Mouse (Mus musculus) right cerebral cortex, adult 2 months (tissue): Measurements from ENCODE around the gene Dcn.
A peak's percentile ranks its signal among the peaks of the same experiment; 100 is the strongest.

ENCODE experiments used
- DNase-seq, 2 experiments: peaks; one replicate each; pipeline ENCODE4 v3.0.0; 2021 to 2022; ENCODE audit warnings: low spot score in 2 of 2

The Dcn gene

DNA sequence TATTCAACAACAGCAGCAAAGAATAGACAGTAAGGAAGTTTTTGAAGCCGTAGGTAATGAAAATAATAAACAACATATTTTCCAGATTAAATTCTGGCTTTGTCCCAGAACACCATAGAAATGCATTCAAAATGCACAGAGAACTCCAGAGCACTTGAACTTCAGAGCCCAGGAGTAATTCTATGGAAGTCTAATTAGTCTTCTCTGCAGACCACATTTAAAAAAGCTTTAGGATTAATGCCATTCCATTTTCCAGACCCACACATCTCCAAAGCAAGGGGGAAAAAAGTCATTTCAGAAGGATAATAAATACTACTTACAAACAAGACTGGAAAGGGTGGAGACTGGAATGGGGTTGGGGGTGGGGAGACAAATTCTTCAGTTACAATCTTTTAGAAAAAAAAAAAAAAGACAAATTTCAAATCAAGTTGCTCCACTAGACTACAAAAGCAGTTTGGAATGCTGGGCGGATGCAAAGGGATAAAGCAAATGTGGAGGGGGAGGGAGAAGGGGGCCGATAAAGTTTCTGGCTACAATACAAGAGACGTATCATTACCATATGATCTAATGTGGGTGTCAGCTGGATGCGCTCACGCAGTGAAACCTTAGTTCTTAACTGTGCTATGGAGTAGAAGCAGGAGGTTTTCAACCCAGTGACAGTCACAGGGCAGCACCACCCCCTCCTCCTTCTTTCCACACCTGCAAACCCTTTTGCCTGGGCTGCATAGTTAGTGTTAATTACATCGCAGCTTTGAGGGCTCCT lies at the start of gene Dcn:
Gene Dcn (plus strand): TSS at position 606 of the 763 bp plus-strand sequence.
- peak; percentile 5 for DNase-seq

DNA sequence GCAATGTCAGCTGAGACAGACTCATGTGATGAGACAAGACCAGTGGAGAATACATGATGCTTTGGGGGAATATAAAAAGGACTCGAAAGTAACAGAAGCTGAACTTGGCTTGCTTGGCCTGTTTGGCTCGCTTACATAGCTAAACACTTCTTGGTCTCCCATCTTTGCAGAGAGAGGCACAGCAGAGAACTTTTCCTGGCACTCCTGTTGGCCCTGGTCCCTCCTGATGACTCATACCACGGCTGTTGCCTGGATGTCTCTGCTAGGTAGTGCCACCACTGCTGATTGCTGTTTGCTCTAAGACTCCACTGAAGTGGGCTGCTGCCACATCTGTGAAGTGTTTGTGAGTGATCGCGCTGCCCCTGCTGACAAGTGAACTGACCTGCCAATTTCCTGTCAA lies 42.7 kb upstream of the Dcn start:
- peak; percentile 41 to 48 for DNase-seq

DNA sequence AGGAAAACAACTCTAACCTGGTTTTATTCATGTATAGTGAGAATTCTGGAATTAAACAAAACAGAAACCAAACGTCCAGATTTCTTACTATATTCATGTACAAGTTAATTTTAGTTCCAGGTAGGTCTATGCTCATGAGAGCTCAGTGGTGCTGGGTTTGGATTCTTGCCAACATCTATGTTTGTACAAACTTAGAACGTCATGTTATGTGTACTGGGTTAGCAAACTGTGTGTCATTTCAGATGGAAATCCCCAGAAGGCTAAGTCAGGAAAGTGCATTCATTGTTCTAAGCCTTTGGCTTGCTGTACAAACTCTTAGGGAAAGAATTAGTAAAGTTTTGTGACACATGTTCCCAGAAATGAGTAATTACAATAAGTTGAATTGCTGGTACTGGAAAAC lies 37.1 kb upstream of the Dcn start:
- no peak for DNase-seq

DNA sequence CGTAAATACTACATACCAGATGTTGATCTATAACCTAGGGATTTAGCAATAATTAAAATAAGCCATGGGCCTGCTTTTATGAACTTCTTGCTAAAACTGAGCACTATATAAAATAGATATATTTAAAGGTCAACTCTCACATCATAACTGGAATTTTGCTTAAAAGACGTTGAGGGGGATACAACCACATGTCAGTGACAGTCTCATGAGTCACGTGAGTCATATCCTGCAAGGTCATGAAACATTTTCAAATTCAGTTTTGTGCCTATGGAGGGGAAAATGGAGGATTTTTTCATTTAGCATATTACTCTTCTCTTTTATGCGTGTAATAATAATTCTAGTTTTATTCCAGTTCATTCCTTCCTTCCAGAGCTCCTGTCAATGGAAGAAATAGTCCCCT lies 32.9 kb upstream of the Dcn start:
- no peak for DNase-seq

DNA sequence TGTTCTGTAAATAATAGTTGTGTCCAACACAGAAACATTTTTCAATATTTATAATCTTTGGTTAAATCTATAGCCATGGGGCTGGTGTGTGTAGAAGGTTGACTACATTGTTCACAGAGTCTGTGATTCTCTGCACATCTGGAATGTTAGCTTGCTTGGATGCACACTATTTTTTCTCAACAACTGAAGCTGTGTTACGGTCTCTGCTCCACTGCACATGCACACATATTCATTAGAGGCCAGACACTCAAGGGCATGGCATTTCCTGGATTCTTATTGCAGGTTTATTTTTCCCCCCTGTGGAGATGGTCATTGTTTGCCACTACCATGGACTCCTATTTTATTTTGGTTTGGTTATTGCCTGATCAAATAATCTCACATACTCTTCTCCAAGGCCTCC lies 26.5 kb upstream of the Dcn start:
- no peak for DNase-seq

DNA sequence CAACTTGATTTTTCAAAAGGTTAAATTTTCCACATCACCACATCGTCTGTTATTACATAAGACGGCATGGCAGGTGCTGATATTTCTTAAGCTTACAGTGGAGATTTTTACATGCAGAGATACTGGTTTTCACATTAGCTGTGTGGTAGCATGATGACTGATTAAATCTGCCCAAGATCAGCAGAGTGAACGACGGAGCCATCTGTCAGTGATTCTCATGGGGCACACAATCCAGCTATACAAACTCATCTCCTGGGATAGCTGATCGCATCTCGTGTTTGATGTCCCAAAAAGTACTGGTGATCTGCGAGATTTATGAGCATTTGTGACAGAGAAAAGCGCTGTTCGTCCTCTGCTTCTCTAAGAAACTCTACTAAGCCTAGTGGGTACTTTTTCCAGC lies 25.9 kb upstream of the Dcn start:
- no peak for DNase-seq

DNA sequence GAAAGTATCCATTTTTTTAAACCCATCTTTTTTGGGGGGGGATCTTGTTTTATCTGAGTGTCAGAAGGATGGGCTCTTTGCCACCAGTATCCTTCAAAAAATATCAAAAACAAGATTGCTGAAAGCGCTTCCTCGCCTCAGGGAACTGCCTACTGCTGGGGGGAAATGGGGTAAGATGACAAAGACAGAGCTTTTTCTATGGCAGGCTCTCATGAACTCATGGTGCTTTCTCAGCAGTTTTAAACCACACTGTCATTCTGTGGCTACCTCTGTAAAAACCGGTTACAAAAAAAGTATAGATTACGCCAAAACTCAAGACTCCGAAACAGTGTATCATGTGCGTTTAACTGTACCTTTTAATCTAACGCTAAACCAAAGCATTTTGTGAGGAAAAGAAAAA lies 22.4 kb upstream of the Dcn start:
- DNase-seq = no peak

DNA sequence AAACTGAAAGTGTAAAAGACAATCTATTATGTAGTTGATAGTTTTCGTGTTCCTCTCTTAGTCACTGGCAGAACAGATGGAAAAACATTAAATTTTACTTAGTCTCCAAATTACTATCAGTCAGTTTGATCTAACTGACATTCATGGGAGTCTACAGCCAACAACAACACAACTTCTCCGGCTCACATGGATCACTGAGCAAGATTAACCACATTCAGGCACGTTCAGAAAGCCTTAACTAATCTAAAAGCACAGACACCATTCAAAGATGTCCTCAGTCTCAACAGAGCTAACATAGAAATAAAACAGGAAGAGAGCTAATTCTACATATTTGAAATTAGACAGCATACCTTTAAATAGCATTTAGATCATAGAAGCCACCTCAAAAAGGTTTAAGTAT lies 12.6 kb upstream of the Dcn start:
- no peak for DNase-seq

DNA sequence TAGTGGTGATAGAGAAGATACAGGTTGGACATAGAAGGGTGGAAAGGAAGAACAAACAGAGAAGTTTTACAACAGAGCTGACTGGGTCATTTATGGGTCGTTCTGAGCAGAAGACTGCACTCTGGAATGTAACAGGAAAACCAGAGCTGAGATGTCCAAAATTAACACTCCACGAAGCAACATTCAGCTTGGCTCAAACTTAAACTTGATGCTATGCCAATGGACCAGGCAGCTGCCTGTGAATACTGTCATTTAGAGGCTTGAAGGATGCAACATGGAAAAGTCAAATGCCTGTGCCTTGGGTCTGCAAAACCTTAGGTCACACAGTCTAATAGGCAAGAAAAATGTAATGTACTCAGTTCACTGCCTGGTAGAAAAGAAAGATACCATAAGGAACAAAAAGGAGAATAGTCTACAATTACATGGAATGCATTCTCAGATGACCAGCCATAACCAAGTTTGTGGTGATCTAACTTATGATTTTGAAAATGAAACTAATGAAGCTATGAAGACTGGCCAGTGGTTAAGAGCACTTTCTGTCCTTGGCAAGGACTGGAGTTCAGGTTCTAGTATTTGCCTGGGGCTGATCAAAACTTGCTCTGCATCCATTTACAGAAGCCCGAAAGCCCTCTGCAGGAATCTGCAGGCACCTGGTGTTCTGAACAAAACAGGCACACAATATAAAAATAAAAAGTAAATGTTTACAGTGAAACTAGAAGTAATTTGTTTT lies 9.8 kb upstream of the Dcn start:
- no peak for DNase-seq

DNA sequence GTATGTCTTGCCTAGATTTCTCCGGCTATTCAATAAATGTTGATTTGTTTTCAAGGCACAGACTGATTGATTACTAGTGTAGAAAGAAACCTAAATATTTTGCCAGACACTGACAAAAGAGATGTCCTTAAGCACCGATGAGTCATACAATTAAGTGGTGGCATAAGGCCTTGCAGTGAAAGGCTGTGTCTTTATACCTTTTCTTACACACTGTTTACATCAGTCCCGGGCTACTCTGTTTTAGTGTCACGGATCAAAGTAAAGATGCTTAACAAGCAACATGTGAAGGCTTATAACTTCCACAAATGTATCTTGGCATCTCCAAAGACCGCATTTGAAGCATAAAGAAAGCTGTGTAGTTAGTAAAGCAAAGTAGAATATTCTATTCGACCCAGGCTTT lies 3.9 kb upstream of the Dcn start:
- DNase-seq = no peak

DNA sequence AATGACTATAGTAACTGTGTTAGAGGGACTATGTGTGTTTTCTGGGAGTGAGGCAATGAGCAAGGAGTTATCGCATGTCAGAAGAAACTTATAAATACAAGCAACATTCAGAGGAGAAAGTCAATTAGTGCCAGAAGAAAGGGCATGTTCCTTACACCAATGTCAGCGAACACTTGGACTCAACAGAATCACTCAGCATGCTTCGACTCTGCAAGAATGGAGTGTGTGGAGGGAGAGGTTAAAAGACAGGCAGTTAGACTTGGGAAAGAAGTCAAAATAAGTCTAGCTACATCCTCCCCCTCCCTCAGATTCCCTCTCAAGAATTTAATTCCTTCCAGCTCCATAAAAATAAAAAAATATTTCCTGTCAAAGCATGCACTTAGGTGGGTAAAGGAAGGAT lies 1.1 kb upstream of the Dcn start:
- DNase-seq = no peak

DNA sequence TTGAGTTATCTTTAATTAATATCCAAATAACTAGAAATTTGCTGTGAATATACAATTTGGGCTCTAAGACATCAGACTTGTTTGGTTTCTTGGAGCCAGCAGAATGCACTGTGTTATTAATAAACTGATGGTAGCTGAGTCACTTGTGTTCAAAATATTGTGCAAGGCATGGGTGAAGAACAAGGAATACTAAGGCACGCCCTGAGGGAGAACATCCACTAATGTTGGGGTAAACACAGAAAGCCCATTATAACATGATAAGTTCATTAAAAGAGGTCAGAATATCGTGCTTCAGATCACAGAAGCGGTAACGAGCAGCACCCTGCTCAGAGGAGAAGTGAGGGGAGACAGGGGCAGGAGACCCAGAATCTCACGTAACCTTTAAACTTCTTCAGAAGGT lies 2.7 kb downstream of the Dcn start:
- no peak for DNase-seq

DNA sequence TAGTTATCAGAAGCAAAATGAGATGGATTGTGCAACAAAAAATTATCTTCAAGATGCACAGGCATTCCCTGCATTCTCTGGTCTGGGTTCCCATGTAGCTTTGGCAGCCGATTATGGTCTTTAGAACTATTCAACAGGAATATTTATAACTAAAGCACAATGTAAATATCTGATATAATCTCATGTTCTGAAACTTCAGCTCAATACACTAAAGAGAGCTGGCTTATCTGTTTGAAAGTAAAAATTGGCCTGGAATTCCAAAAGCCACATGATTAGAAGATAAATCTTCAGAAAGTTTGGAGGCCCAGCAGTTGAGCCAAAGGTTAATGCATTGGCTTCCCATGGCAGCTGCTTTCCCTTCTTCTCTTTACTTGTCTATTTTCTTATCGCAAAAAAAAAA lies 4.6 kb downstream of the Dcn start:
- DNase-seq = no peak

DNA sequence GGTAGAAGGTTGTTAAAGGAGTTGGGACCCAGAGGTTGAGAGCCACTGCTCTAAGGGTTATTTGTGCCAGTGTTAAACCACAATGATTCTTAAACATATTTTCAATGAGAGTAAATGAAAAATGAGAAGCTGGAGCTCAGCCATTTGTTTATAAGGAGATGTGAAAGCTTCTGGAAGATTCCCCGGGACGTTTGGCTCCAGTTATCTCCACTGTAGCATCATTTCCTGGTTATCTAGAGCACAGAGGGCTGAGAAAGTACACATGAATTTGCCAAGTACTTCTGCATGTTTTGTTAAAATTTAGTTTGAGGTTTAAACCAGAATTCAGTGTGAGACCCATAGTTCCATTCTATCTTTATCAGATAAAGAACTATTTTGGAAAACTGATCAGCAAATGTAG lies 5.7 kb downstream of the Dcn start:
- no peak for DNase-seq

DNA sequence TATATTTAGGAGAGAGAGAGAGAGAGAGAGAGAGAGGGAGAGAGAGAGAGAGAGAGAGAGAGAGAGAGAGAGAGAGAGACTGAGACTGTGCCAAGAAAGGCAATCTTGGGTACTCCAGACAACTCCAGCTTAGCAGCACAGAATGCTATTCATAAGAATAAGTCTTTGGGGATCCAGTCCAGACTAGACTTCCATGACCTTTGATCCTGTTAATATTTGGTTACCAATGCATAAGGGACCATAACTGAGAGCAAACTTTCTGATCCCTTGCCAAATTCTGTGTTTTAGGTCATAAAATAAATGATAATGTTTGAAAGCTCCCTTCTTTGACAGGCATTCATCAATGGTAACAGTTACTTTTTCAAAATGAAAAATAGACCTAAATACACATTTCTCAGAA lies 6.7 kb downstream of the Dcn start:
- DNase-seq = no peak

DNA sequence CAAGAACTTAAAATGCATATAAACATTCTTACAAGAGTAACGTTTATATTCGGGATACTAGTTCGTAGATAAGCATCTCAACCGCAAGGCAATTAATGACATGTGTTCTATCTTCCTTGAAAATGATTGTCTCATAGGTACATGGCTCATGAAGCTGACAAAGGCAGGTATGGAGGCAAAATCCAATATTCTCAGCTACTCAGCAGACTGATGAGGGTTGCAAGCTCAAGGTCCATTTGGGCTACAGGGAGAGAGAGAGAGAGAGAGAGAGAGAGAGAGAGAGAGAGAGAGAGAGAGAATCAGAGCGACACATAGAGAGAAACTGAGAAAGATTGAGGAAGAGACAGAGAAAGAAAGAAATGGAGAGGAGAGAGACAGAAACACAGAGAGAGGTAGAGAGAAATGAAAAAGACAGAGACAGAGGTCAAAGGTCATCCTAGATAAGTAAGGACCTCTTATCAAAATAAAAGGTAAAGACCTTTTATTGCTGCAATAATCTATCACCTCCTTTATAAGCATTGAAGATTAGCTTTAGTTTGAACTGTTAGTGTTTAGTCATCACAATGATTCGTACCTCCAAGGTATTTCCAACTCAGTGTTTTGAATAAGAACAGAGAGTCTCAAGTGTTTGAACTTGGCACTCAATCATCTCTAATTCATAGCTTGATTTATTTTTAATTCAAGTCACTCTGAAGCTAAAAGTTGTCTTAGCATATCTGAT lies 8.0 kb downstream of the Dcn start:
- no peak for DNase-seq

DNA sequence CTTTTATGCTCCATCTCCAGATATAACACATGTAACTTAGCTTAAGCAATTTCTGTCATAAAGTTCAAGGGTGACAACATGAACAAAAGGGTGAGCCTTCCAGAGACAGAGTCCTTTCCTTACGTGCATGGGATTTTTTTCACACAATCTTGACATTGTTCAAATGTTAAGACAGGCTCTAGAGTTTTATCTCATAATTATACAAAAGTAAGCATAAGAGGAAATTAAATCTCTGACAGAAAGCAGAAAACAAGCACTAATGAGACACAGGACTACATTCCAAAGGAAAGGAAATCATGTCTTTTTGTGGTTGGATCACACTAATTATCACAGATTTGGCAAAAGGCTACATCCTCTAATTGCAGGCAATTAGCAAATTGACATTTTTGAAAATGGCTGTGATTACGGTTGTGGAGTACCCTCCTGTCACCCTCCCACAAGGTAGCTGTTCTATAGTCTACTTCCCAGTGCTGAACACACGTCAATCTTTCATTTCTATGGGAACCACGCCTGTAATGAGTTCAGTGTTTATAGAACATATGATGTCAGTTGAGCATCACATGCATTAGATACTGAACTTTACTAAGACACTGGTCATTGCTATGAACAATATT lies 13.1 kb downstream of the Dcn start:
- no peak for DNase-seq

DNA sequence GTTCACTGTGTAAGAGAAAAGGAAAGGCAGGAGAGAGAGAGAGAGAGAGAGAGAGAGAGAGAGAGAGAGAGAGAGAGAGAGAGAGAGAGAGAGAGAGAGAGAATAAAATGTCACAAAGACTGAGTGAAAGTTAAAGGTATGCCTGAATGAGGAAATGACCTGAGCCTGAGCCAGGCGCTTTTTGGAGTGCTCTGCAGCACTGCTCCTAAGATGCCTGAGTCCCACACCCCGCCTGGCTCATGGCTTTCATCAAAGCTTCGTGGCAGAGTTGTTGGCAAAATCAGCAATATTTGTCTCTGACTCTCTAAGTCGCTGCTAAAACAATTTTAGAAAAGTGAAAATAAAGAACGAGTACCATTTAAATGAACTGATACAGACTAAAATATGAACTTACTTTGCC lies 18.2 kb downstream of the Dcn start:
- no peak for DNase-seq

DNA sequence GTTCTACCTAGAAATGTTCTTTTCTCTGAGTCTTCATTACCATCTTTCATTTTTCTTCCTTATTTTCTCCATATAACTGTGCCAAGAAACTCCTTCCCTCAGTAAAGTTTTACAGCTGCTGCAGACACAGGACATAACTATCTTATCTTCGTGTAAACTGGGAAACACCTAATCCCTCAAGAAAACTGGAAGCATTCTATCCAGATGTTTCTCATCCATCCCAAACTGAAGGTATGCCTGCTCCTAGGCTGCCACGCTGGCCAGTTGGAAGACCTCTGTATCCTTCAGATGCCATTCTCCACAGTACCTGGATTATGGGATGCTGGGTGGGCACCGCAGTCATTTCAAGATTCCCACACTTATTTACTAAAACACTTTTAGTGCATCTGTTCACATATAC lies 44.0 kb downstream of the Dcn start:
- DNase-seq = no peak

DNA sequence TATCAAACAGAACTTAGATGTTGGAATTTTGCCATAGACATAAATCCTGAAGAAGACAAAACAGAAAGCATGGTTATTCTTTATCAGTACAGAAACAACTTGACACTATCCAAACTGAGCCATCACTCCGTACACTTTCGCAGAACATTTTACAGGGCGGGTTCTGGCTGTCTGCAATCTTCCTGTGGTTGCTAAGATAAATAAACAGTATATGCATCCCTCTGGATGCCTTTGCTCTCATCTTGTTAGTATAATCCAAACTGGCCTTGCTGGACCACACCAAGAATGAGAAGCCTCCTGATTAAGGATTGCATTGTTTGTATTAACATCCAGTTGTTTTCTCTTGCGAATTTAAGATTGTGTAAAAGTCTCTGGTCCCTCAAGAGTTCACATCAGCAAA lies 56.3 kb downstream of the Dcn start:
- DNase-seq = no peak

DNA sequence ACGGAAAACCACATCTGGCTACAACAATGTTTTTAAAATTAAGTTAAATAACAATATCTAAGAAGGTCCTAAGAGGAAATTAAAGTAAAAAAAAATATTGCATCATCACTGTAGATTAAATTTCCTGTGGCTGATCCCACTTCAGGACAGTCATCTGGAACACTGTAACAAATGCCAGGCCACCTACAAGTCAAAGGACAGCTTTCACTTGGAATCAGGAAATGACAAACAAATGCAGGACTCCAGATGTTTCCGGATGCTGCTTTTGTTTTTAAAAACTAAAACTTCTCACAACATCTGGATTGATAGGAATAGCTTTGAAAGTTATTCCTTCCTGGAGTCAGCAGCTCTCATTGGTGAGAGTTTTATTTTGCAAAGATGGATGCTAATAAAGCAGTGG lies 57.5 kb downstream of the Dcn start:
- no peak for DNase-seq

DNA sequence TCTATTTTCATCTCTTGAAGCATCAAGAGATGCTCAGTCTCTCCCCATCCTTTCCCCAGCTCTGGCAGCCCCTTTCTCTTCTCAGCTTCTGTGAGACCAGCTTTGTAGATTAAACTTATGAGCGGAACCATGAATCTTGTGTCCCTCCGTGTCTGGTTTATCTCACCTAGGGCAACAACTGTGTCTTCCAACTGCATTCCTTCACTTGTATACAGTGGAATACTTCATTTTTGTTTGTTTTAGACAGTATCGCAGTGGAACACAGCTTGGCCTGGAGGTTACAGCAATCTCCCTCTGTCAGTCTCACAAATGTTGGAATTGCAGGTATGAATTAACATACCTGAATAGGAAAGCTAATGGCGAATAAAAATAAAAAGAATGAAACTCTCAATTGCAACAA lies 58.8 kb downstream of the Dcn start:
- DNase-seq = no peak

DNA sequence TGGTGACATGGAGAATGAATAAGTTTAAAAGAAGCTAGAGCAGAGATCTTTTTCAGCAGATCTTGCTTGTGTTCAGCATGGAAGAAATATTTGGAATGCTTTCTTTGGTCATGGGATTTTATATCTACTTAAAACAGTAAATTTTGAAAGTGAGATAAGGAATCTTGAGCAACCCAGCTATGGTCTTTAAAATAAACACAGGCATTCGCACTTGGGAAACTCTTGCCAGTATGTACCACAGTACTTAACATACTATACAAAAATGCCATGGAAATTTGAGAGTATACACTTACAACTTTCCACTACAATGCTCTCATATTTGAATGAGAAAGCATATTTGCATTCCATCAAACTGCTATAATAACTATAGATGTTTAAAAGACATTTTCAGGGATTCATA lies 68.3 kb downstream of the Dcn start:
- no peak for DNase-seq
